Mouse (Mus musculus) ovary, postnatal 10 days (tissue): ENCODE measurements at regions not wholly inside any gene's neighbourhood (a gene's known extent, or its start where the extent isn't known, plus 50 kb on each side); places are given as distances from the start of the nearest gene placed in this dataset.
A peak's percentile ranks its signal among the peaks of the same experiment; 100 is the strongest.

ENCODE experiments used
- DNase-seq: peaks from one replicate; pipeline ENCODE4 v3.0.0; 2022; ENCODE audit warnings: low spot score

- no peak for DNase-seq
Measured at GRCm38 (mm10) chr1:168823184-168823583, 391.1 kb upstream of the Pbx1 start.

GRCm38 (mm10) chr1:168818381-168818780 is 386.3 kb upstream of the Pbx1 start:
- DNase-seq: no peak

GRCm38 (mm10) chr1:168807084-168807483 is 375.0 kb upstream of the Pbx1 start:
- DNase-seq: no peak

- DNase-seq: no peak
Measured at GRCm38 (mm10) chr1:168805442-168805841, 373.4 kb upstream of the Pbx1 start.

DNA sequence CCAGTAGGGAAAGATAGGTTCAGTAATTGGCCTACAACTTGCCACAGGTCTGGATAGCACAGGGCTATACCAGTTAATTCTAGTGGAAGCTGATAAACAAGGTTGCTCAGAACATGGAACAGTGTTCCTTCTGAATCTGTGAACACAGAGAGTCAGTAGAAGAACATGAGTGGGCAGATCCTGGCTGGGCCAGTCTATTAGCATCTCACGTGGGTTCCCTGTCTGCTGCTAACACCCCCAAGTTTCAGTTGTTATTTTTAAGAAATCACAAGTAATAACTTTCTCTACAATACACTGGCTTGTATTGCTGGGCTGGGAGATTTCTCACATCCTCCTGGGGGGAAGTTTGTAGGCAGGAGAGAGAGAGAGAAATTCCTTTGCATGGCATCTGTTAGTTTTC is 369.0 kb upstream of the Pbx1 start:
- no peak for DNase-seq

GRCm38 (mm10) chr1:168786731-168787130 is 354.7 kb upstream of the Pbx1 start:
- no peak for DNase-seq

DNA sequence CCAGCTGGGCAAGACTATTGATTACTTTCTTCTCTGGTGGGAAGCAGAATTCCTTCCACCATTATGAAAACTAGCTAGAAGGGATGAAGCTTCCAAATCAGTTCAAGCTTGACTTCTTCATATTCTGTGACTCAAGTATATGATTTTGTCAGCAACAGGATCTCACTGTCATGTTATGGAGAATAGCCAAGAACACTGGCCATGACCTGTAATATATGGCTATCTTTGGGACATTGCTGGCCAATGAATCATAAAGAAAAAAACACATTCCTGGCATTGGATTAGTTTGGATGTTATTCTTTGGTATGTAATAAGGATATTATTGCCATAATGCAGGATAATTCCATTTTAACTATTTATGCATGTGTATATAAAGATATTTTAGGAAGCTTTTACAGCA is 351.8 kb upstream of the Pbx1 start:
- no peak for DNase-seq

DNA sequence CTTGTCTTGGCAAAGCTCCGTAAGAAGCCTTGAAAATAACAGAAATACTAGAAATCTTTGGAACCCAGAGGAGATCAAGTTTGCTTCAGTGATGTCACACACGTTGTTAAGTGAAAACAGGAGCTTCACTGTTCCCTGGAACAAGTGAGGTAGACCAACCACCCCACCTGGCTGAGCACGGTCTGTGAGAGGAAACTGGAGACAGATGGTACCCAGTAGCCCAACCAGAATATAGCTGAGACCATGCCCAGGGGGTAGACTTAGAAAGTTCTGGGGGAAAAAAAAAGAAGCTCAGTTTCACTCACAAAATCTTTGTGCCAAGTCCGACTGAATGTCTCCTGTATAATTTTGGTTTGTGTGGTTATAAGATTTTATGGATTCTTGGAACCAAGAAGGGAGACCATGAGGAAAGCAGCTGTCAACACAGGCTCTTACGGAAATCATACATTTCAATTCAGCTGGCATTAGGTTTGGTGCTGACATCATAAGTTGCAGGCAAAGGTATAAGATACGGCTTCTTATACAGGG is 332.4 kb upstream of the Pbx1 start:
- DNase-seq: no peak

- no peak for DNase-seq
Measured at GRCm38 (mm10) chr1:168761095-168761494, 329.0 kb upstream of the Pbx1 start.

GRCm38 (mm10) chr1:168760239-168760638 is 328.2 kb upstream of the Pbx1 start:
- no peak for DNase-seq

- DNase-seq: no peak
Measured at GRCm38 (mm10) chr1:168758835-168759234, 326.8 kb upstream of the Pbx1 start.

DNA sequence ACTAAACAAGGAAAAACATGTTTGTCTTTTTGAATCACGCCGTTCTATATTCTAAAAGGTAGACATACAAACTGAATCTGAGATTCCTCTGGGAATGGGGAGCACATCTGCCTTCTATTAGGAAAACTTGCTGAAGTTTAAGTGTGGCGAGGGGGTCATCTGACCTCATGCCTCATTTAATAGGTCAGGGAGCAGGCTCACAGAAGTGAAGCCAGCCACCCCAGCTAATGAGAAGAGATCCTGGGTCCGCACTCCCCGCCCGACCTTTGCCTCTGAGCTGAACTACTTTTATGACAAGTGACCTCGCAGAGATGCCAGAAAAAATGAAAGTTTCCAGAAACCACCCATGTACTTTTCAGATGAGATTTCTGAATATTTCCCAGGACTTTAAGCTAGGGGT is 322.1 kb upstream of the Pbx1 start:
- DNase-seq: no peak

DNA sequence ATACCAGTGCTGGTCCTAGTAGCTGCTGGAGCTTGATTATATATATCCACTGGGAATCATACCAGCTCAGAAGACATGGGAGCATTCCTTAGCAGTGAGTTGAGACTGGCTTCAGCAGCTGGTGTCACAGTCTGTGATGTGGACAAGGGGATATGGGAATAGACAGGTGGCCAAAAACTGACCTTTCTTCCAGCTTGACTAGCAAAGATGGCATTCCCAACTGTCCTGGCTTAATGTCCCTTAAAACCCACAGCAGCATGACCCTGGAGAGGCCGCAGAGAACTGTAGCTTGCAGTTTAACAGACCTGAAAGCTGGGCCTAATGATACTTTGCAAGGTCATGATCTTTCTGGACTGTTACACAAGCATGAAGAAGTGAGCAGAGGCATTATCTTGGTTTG is 311.4 kb upstream of the Pbx1 start:
- DNase-seq: no peak

- no peak for DNase-seq
Measured at GRCm38 (mm10) chr1:168738005-168738404, 305.9 kb upstream of the Pbx1 start.

GRCm38 (mm10) chr1:168737277-168737863 is 305.3 kb upstream of the Pbx1 start:
- DNase-seq: no peak

DNA sequence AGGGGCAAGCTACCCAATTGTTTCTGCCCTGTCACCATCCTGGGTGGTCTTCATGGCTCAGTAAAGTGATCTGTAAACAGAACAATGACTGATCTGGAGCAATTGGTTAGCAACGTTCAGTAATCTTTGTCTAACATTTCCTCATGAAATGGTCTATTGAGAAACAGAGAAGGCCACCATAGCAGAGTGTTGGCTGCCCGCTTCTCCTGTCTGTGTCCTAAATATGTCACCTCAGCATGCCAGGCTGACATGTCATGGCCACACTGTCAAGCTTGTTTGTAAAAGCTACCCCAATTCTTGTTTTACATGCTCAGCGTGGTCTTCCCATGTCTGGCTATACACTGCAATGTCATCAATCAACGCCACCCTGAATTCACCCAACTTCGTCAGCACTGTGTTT is 301.0 kb upstream of the Pbx1 start:
- DNase-seq: no peak

DNA sequence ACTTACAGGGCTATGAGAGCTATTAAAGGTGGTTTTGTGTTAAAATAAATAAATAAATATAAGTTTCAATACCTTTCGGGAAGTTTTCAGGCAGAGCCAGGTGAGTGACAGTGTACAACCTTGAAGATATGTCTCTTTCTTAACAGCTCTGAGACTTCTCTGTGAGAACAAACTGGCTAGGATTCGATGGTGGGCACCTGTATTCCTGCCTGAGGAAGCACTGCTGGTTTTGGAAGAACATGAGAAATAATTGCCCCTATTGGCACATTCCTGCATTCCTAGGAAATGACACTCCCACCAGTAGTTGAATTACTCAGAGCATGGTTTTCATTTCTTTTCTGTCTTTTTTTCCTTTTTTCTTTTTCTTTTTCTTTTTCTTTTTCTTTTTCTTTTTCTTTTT is 277.8 kb upstream of the Pbx1 start:
- no peak for DNase-seq

DNA sequence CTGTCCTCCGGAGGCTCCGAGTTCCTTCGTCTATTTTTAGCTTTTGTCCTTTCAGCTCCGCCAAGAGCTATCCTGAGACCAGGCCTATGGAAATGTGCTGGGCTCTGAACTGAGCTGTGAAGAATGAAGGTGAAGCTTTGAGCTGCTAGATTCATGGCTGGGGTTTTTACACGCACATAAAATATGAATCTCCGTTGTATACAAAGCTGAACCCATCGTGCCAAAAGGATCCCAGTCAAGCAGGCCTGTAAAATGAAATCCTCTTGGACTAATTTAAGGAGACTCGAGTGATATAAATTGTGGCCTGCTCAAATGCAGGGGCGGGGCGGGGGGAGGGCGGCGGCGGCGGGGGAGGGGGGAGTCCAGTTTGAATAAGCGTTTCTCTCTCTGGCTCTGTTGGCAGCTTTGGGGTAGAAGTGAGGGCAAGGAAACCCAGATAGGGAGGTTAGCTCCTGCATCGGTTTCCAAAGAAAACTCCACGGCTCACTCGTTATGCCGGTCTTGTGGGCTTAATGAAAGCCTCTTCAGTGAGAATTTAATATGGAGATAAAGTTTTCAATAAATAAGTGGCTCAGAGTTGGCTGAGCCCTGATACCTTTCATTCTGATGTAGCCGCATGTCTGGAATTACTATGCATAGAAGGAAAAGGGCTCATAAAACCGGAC is 277.1 kb upstream of the Pbx1 start:
- peak; percentile 2 for DNase-seq

DNA sequence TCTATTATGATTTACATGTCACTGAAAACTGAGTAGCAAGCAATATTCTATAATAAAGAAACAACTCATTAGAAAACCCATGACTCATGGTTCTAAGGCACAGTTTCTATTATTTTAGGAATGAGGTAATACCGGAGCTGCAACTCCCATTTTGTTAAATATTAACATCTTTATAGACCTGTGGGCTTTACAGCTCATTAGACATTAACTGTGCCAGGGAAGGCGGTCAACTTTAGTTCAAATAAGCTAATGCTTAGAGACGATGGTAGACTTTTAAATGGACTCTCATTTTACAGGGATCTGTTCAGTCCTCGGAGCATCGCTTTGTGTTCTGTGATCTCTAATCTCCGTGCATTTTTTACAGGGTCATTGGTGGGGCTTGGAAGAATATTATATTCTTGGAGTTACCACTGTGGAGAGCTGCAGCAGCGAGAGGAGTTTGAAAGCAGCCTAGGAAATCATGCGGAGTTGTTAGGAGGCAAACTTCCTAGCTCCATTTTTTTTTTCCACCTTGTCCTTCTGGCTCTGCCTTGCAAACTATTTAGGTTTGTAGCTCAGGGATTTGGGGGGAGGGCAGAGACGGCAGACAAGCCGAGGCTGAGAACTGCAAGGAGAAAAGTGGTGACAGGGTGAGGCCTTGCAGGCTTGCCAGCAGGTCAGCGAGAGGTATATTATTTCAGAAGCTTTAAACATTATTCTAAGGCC is 276.2 kb upstream of the Pbx1 start:
- DNase-seq: no peak

GRCm38 (mm10) chr1:168697386-168697785 is 265.3 kb upstream of the Pbx1 start:
- no peak for DNase-seq

GRCm38 (mm10) chr1:168686821-168687220 is 254.8 kb upstream of the Pbx1 start:
- no peak for DNase-seq

- no peak for DNase-seq
Measured at GRCm38 (mm10) chr1:168685147-168685546, 253.1 kb upstream of the Pbx1 start.
